Mouse (Mus musculus) cerebellum, adult (tissue): ENCODE results near the gene Dmac1.
A peak's percentile ranks its signal among the peaks of the same experiment; 100 is the strongest.
"Not testable (repeated sequence)": the region's sequence is repeated elsewhere in the genome, so short reads cannot be mapped to it uniquely, and the experiment has no call there.

Experiments
- ATAC-seq: cut with Nextera tagmentation; 2 replicates; pipeline ENCODE4 v1.9.2; 2017; ENCODE audit warnings: mild to moderate bottlenecking, moderate library complexity, mixed read lengths; ENCODE audit not compliant: insufficient number of reproducible peaks, low FRiP score, low TSS enrichment

Gene Dmac1

DNA sequence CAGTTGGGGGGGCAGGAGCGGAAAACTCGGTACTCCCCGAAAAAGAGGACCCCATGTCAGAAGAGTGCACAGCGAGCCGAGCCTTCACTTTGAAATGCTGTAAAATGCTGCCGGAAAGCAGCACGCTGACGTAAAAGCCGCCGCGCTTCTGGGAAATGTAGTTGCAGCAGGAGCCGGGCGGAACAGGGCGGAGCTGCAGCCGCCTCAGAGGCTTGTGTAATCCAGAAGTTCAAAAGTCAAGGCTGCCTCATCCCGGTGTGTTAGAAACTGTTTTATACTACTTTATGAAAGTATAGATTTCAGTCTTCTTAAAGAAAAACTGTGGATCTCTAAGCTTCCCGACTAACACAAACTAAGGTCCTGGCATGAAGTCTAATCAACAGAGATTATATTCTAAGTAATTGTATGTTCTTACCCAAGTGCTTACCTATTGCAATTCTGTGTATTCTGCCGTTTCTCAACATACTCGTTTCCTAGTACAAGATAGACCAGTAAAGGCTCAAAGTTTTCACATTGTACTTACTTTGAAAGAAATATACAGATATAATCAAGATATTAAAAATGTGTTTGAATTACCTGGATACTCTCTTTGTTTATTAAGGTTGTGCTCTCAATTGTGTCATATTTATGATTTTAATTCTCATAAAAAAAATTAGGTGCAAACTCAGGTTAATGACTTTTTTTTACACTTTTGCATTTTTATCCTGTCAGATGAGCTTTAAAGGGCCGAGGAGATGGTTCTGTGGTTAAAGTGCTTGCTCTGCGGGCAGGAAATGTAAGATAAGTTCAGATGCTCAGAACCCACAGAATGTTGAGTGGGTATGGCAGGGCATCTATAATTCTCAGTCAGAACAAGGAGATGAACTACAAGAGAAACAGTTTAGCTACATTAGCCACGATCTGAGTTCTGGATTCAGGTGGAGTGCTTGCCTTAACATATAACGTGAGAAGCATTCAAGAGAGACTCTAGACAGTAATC lies at the start of gene Dmac1:
TSS of gene Dmac1 (minus strand) at position 109 of the 979 bp plus-strand sequence.
- peak; percentile 91 for ATAC-seq

DNA sequence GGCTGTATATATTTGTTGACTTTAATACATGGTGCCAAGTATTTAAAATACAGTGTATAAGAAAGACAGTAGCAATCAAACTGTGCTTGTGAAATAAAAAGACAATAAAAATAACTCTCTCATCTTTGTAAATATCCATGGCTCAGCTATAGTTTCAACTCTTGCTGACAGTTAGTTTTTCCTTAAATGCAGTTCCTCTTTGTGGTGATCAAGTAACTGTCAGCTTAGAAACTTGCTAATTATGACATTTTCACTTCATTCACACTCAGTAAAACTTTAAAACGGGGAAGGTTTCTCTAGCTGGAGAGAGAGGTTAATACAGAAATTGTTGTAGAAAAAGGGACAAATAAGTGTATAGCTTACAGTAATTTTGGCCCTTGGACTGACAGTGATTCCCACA lies 37.3 kb upstream of the Dmac1 start:
- ATAC-seq, result no peak

DNA sequence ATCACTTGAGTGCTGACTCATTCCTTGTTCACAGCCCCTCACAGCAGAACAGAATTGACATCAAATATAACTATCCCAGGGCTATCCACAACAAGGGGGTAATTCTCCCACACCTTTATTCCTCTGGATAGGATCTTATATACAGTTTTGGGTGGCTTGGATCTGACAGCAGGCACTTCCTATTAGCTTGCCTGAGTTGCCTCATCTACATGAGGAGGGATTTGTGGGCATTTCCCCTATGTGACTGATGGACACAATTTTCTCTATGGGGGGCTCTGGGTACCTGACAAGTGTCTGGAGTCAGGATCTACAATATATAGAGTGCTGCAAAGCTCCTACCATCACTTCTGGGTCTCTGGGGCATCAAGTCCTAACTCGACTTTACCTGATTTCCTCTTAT lies 36.9 kb upstream of the Dmac1 start:
- no peak for ATAC-seq

DNA sequence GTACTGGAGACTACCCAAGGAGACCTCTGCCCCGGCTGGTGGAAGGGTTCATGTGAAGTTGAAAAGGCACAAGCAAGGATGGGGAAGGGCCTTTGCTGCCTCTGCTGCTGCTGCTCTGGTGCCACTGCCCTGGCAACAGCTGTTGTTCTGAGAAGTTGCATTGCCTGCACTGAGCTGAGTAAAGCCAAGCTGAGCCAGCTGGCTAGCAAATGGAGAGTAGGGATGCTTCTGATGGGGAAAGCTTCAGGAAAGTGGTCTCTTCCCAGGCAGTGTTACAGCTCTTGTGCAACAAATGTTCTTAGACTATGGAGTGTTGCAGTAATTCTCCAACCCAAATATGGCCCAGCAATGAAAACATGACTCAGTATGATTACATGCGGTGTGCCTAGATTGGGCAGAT lies 33.8 kb upstream of the Dmac1 start:
- ATAC-seq, result no peak

DNA sequence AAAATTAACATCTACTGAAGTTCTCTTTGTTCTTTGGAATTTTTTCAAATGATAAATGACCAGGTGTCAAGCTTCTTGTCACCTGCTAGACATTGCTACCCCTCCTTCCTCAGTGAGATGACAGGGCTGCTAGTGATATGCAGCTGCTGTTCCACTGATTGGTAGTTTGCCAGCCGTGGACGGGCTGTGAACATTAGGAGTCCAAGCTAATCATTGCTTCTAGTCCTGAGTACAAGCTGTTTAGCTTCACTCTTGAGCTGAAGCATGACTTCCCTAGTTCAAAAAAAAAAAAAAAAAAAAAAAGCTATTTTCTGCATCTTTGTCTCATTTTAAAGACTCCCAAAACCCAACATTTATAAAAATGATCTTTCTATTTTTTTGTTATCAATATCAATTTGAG lies 33.2 kb upstream of the Dmac1 start:
- ATAC-seq, result no peak

DNA sequence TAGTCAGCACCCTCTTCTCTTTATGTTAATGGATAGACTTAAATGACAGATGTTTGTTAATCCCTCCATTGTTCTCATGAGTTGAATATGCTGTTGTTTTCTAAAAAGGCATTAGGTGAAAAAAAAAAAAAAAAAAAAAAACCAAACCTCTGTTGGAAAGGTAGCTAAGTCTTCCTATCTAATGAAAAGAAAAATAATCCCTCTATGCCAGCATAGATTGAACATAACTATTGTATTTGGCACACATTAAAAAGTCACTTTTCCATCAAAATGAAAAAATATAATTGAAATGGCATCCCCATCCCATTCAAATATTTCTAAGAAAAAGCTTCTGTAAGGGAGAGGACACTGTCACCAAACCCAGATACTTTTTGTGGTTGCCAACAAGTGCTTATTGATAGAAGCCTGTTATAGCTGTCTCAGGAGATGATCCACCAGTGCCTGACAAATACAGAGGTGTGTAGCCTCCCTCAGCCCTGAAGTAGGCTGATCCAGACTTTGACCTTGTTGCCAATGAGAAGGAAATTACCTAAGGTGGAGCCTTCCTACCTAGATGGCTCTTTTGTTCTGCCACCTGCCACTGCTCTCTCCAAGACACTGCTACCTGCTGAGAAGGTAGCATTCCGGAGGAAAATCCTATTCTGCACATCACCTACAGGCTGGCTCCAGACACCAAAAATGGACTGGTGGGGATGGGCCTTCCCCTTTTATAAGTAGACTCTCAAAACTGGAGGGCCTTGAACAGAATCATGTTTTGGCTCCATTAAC lies 22.3 kb upstream of the Dmac1 start:
- ATAC-seq, result no peak

DNA sequence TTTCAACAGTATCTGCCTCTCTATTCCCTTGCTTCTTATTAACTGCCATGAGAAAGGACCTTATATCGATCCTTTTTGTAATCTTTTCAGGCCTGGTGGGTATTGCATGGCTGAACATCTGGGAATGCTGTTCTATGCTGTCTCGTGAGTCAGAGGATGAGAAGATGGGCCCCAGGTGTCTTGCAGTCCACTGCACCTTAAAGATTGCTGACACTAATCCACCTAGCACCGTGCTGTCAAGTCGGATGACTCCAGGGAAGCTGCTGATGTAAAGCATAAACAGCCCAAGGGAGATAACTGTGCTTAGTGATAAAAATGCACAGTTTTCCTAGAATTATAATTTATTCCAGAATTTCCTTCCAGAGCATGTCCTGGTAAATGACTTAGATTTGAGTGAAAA lies 14.2 kb upstream of the Dmac1 start:
- ATAC-seq, result no peak

DNA sequence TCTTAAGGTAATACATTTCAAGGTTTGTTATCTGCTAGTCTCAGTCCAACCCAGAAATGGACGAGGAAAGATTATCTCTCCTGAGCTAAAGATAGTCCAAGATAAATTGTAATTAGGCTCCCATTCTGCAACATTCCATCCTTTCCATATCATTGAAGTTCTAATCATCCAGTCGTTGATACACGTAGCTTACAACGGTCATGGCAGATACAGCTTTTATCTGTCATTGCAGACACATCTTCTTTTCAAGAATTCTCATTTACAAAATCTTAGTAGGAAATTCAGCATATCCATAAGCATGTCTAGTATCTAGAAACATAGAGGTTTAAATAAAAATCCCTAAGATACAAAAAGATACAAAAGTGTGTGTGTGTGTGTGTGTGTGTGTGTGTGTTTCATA lies 13.0 kb upstream of the Dmac1 start:
- ATAC-seq, result no peak

DNA sequence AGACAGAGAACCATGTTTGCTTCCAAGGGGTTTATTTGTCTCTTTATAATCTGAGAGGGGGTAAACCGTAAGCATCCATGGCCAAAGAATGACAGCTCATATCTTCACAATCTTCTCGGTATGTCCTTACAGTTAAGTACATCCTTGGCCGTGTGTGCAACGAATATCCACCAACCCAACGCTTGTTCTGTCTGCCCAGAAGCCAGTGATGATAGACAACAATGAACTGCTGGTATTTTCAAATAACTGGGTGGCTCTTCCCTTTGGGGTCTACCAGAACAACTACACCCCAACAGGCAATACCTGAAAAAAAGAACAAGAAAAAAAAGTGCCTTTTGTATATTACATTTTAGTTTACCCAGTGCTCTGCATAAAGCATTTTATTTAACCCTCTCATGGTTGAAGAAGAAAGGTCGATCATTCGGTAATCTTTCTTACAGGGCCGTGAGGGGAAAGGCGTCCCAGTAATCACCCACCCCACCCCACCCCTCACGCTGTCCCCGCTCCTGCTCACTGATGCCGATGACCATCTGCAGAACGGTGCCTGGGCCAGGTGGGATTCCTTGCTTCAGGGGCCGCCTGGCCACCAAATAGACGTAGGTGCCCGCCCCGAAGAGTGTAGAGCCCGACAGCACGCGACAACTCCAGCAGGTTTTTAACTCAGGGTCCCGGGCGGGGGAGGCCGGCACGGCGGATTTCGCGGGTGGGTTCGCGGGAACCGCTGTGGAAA lies 473 bp downstream of the Dmac1 start:
- peak; percentile 85 for ATAC-seq

DNA sequence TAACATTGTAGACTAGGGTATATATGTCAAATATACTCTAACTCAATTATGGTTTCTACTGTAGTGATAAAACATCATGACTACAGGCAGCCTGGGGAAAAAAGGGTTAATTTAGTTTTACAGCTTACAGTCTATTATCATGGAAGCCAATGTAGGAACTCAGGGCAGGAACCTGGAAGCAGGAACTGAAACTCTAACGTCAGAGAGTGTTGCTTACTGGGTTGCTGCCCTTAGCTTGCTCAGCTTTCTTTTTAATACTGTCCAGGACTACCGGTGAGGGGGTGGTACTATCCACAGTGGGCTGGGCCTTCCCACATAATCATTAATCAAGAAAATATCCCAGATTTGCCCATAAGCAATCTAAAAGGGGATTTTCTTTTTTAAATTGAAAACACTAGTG lies 2.4 kb downstream of the Dmac1 start:
- no peak for ATAC-seq

DNA sequence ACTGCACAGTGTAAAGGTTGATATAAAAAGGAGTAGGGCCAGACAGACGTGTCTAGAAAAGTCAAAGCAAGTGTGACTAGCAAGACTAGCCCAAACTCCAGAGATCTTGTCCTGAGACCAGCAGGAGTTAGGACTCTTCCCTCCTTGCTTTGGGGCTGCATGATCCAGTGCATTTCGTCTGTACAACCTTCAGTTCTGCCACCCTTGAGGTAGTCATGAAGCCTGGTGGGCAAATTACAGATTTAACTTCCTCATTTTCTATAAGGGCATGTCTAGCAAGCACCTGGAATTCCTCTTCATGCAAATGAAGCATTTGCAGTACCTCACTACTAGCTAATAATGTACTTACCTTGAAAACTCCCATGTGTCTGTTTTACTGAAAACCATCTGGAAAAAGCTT lies 10.2 kb downstream of the Dmac1 start:
- no peak for ATAC-seq

DNA sequence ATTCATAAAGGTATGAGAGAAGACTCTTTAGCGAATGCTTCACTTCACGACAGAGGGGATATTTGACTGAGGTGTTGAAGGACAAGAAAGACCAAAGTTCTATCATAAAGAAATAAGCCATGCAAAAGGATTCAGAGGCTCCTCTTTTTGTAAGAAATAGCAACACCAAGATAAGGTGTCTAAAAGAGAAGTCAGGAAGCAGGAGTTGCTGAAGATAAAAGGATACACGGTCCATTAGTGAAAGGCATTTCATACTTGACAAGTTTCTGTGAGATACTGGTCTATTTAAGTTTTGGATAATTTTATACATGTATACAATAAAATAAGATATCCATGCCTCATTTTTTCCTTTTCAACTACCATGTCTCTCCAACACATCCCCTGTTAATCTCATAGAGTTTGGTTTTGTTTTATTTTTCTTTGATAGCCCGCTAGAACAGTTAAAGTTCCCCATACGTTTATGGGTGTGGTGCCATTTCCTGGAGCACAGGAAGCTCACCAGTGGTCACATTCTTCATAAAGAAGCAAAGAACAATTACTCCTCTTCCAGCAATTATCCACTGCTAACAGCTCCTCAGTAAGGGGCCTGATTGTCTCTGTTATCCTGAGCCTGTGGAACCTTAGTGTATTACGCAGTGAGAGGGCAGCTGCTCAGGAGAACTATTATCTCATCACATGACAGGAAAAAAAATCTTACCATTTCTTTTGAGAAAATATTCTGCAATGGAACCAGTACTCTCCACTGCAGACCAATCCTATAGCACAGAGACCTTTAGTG lies 11.1 kb downstream of the Dmac1 start:
- ATAC-seq, result no peak

DNA sequence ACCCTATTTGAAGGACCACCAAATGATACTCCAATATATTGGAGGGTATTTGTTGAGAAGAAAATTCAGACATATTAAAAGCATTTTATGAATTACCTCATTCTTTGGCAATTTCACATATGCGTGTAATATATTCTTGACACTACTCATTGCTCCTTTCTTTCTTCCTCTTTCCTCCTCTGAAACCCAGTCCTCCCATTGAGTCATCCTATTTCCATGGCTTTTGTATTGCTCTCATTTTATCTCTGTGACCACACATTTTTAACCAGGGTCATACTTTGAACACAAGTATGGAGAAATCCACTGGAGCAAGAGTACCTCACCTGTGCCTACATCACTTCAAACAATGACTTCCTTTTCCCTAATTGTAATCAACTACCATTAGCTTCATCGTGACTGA lies 13.9 kb downstream of the Dmac1 start:
- ATAC-seq, result no peak

DNA sequence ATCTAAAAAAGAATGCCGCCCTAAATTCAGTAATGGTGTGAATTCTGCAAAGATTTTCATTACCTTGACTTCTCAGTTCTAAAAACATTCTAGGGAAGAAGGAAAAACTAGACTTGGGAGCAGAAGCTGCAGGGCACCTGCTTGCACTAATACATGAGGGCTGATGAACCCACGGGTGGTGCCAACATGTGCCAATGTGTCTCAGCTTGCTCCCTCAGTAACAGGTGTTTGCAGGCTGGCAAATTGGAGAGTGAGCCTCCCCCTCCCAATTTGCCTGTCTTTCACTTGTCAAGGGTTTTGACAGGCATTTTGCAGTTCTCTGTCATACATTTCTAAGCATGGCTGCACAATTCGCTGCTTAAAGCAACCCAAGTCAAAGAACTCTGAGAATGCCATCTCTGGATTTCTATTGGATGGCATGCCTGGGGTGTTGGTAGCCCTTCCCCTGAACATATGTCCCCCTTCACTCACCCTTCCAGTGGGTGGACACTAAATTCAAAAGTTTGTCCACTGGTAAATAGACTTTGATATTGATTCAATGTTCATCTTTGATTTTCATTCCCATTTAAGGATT lies 14.5 kb downstream of the Dmac1 start:
- no peak for ATAC-seq

DNA sequence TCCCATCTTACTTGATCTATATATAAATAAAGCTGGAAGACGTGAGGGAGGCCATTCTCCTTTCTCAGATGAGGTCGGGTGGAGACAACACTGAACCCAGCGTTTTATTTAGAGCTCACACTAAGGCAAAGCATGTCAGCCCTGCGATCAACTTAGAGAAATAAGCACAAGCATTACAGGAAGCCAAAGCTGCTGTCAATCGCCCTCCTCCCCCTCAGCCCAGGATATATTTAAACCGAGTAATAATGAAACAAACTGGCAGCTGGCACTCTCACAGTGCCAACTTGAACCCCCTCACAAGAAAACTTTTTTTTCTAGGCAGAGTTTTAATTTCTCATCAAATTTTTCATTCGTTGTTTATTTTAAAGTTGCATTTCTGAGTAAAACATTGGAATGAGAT lies 15.7 kb downstream of the Dmac1 start:
- ATAC-seq, result no peak

DNA sequence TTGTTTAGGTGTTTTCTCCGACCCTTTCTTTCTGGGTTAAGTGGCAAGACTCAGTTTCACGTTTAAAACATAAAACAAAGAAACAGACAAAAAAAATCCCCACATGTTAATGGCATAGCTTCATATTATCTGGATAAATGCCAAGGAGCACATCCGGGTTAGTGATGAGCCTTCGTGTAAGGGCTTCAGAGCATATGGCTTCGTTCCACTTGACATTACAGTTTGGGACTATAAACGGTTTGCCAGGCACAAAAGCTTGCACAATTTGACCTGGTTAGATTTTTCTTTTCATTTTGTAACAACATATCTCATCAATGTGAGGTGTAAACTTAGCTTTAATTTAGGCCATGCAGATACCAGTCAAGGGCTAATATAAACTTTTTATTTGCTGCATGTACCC lies 17.9 kb downstream of the Dmac1 start:
- no peak for ATAC-seq

DNA sequence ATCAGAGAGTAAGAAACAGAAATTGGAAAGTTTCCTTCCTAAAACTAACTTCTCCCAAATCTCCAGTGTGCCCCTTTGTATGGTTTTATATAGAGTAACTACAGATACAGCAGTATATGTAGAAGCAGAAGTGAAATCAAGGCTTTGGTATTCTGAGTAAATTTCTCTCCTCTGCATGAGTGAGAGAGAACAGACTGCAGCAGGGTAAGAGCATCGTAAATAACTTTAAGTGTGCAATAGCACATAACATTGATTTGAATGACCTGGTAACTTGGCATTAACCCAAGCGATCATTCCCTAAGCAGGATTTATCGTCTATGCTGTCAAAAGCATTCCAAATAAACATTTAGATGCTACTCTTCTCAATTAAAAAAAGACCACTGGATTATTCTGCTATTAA lies 18.7 kb downstream of the Dmac1 start:
- ATAC-seq, result no peak

DNA sequence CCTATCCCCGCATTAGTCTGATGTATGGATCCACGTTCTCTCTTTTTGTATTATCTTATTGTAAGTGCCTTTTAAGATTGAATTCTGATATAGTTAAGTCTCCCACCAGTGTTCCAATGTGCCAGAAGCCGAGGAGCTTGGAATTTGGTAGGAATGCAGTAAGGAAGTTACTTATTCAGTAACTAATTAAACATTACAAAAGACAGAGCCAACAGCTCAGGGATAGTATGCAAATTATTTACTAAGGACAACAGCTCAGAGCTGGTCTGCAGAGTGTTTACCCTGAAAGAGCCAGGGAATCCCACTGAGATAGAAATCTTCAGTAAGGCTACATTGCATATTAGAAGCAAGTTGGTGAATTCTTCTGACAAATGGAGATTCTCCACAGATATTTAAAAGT lies 43.5 kb downstream of the Dmac1 start:
- not testable (repeated sequence) for ATAC-seq
